Mouse (Mus musculus) kidney, adult 2 months (tissue): ENCODE data around the gene Grm2. TPM values are rescaled to one million over a fixed set of nuclear protein-coding genes. Genes with fewer than 3 reads are reported as not detected.
"Not testable (repeated sequence)": the region's sequence is repeated elsewhere in the genome, so short reads cannot be mapped to it uniquely, and the experiment has no call there.

Experiments used
- DNase-seq: peaks from one replicate; pipeline ENCODE4 v3.0.0; 2021
- H3K27ac ChIP-seq: fragments of 200-500 bp; 2 replicates; pipeline ENCODE4 v1.5.1; 2012; ENCODE audit warnings: low read depth, low read length, control low read depth, inconsistent platforms; ENCODE audit not compliant: insufficient read depth
- H3K27me3 ChIP-seq: fragments of 200-500 bp; replicated peaks from 2 replicates; pipeline ENCODE4 v1.6.1; 2012; ENCODE audit warnings: mild to moderate bottlenecking, moderate library complexity, low read length, inconsistent platforms; ENCODE audit not compliant: control insufficient read depth, insufficient read depth
- H3K36me3 ChIP-seq: fragments of 200-500 bp; 2 replicates; pipeline ENCODE4 v1.6.1; 2012; ENCODE audit warnings: mild to moderate bottlenecking, moderate library complexity, low read length, inconsistent platforms; ENCODE audit not compliant: control insufficient read depth, insufficient read depth
- H3K4me1 ChIP-seq: fragments of 200-500 bp; 2 replicates; pipeline ENCODE4 v1.6.1; 2011; ENCODE audit warnings: low read length; ENCODE audit not compliant: control insufficient read depth, insufficient read depth
- H3K4me3 ChIP-seq: fragments of 200-500 bp; 2 replicates; pipeline ENCODE4 v1.5.1; 2011; ENCODE audit warnings: mild to moderate bottlenecking, low read depth, low read length, control low read depth; ENCODE audit not compliant: insufficient read depth
- CTCF ChIP-seq: fragments of 200-500 bp; conservative IDR thresholded peaks from 2 replicates; pipeline ENCODE4 v1.5.1; 2011; ENCODE audit warnings: low read depth, mild to moderate bottlenecking, control low read depth, low read length, moderate library complexity, mixed read lengths; ENCODE audit not compliant: insufficient read depth, insufficient read length
- POLR2A ChIP-seq: fragments of 200-500 bp; IDR thresholded peaks from one replicate; pipeline ENCODE4 v1.6.1; 2011; ENCODE audit warnings: low read depth, low read length, control low read depth
- WGBS: fragments of 180-500 bp; shearing (Covaris S2); methylation state at CpG from one replicate; pipeline ENCODE4 v1.1.7; 2018; 5-methylcytosine and 5-hydroxymethylcytosine counted together
- polyA plus RNA-seq: library from polyadenylated mRNA; depleted of rRNA; stranded (reverse); fragments of >200 nt; gene quantifications from 2 replicates; pipeline ENCODE4 v1.2.3, GENCODE M21; 2012; rRNA removed

Gene Grm2
- polyA plus RNA-seq, 1 experiment: not detected

GRCm38 (mm10) chr9:106595836-106596235, 60.0 kb downstream of the Grm2 start:
- H3K27ac ChIP-seq: no peak overlapping the region
- no peak for DNase-seq
- no peaks in the 10 kb centered on the region for H3K4me1 ChIP-seq
- TF ChIP-seq CTCF: no peak
- no peak for TF ChIP-seq POLR2A
- WGBS: 73% methylated on average over 7 of the region's 7 CpGs
- no peaks in the 10 kb centered on the region for H3K27me3 ChIP-seq
- H3K4me3 ChIP-seq: no peak overlapping the region
- H3K36me3 ChIP-seq: no peaks in the 10 kb centered on the region

GRCm38 (mm10) chr9:106595402-106595801, 60.5 kb downstream of the Grm2 start:
- H3K4me1 ChIP-seq, H3K27ac ChIP-seq, H3K4me3 ChIP-seq, H3K36me3 ChIP-seq, DNase-seq, H3K27me3 ChIP-seq: not testable (repeated sequence)
- WGBS: 15% methylated on average over 4 of the region's 4 CpGs

Other genes with a start within 250 kb of the Grm2 start
- gene Rpl29, start 226.6 kb downstream of the Grm2 start, polyA plus RNA-seq: 452 and 521 TPM in 2 replicates
- 141 and 154 TPM in 2 replicates for gene Acy1, start 217.8 kb downstream of the Grm2 start, polyA plus RNA-seq
- 470 and 526 TPM in 2 replicates for gene Abhd14b, start 208.6 kb downstream of the Grm2 start, polyA plus RNA-seq
- 137 and 146 TPM in 2 replicates for gene Abhd14a, start 208.4 kb downstream of the Grm2 start, polyA plus RNA-seq
- gene Pcbp4, start 202.8 kb downstream of the Grm2 start, polyA plus RNA-seq: 90.3 and 115 TPM in 2 replicates
- gene Gpr62, start 190.1 kb downstream of the Grm2 start, polyA plus RNA-seq: 0.07 TPM in 1 of 2 replicates, not detected in the other
- gene Rrp9, start 180.1 kb downstream of the Grm2 start, polyA plus RNA-seq: 17.5 and 20.7 TPM in 2 replicates
- 25.8 and 31.9 TPM in 2 replicates for gene Parp3, start 179.1 kb downstream of the Grm2 start, polyA plus RNA-seq
- gene Iqcf1, start 156.1 kb downstream of the Grm2 start, polyA plus RNA-seq: not detected in 2 replicates
- 0.39 TPM in 1 of 2 replicates, not detected in the other for gene Iqcf5, start 141.5 kb downstream of the Grm2 start, polyA plus RNA-seq
- 0.06 and 0.11 TPM in 2 replicates for gene Iqcf3, start 94.5 kb downstream of the Grm2 start, polyA plus RNA-seq
- 0.22 TPM in 1 of 2 replicates, not detected in the other for gene Iqcf4, start 85.1 kb downstream of the Grm2 start, polyA plus RNA-seq
- not detected in 2 replicates for gene Iqcf6, start 29.5 kb downstream of the Grm2 start, polyA plus RNA-seq
- gene Tex264, start 29.8 kb upstream of the Grm2 start, polyA plus RNA-seq: 219 and 248 TPM in 2 replicates
- 17.6 and 18.6 TPM in 2 replicates for gene Rad54l2, start 133.1 kb upstream of the Grm2 start, polyA plus RNA-seq
- 12.4 and 14.7 TPM in 2 replicates for gene Dcaf1, start 165.8 kb upstream of the Grm2 start, polyA plus RNA-seq
- 6.6 and 6.8 TPM in 2 replicates for gene Rbm15b, start 231.3 kb upstream of the Grm2 start, polyA plus RNA-seq
- gene Manf, start 235.9 kb upstream of the Grm2 start, polyA plus RNA-seq: 12.6 and 25.5 TPM in 2 replicates